ENCODE assay signal across 8 mouse cellular contexts in genomic region chr2:24927810-24928479, GRCm38 (mm10). TPM values are rescaled to one million over a fixed set of nuclear protein-coding genes. Genes with fewer than 3 reads are reported as not detected.
DNase-seq lines count a peak whose midpoint lies in the region; ATAC-seq and TF ChIP-seq lines count a peak whose summit lies in the region.

No protein-coding gene starts in this region.

- H3K27ac ChIP-seq in MEL (ENCODE audit: control insufficient read depth, low read depth, low read length), result no peak overlapping the region
- H3K27ac ChIP-seq in lung, embryonic 15.5 days, result peak overlapping the region; percentile 95
- no peak overlapping the region for H3K27ac ChIP-seq in midbrain, embryonic 14.5 days (replicated peaks; ENCODE audit: low read depth, low read length)
- H3K27ac ChIP-seq in hindbrain, postnatal 0 days, result no peak overlapping the region

- DNase-seq in adrenal gland, postnatal 10 days, result peak; percentile 44
- DNase-seq in adrenal gland, adult 18-20 months (ENCODE audit: low spot score in 2 of 2), result no peak
- DNase-seq in MEL (ENCODE audit: low read depth, low spot score) (no peak), adipocyte (ENCODE audit: low spot score) (no peak)
- DNase-seq in gastrocnemius, postnatal 25 days, result peak; percentile 66
- no peak for DNase-seq in midbrain, embryonic 14.5 days
- no peak for DNase-seq in hindbrain, postnatal 0 days (ENCODE audit: low spot score)

- H3K4me3 ChIP-seq in MEL (ENCODE audit: control insufficient read depth in 1 of 2, insufficient read depth in 1 of 2, low read depth in 2 of 2, low read length in 2 of 2), result no peak overlapping the region
- H3K4me3 ChIP-seq in lung, embryonic 15.5 days, result 0 out of 2 replicates have a peak overlapping the region, but pooled peaks have one; percentile 1
- no peak overlapping the region for H3K4me3 ChIP-seq in midbrain, embryonic 14.5 days (replicated peaks; ENCODE audit: low read depth, low read length)
- no peak overlapping the region for H3K4me3 ChIP-seq in hindbrain, postnatal 0 days (ENCODE audit: low read length)

- peaks cover 6 to 16% of the 10 kb centered on the region in 2 experiments for H3K4me1 ChIP-seq in MEL (ENCODE audit: control insufficient read depth in 1 of 2, insufficient read depth in 2 of 2, low read length in 2 of 2)
- H3K4me1 ChIP-seq in lung, embryonic 15.5 days, result peaks cover 23% of the 10 kb centered on the region
- no peaks in the 10 kb centered on the region for H3K4me1 ChIP-seq in midbrain, embryonic 14.5 days (ENCODE audit: control insufficient read depth, insufficient read depth, low read length)
- no peaks in the 10 kb centered on the region for H3K4me1 ChIP-seq in hindbrain, postnatal 0 days (ENCODE audit: insufficient read depth, low read length)

- no peak for TF ChIP-seq RAD21 in MEL (IDR thresholded peaks at IDR 0.05; ENCODE audit: low read depth, low read length)

- ATAC-seq in lung, embryonic 15.5 days (ENCODE audit: borderline replicate concordance, extremely low read depth, low FRiP score, low TSS enrichment), result peak; percentile 88
- ATAC-seq in midbrain, embryonic 14.5 days (ENCODE audit: low FRiP score, low TSS enrichment), result no peak
- ATAC-seq in hindbrain, postnatal 0 days, result no peak

- TF ChIP-seq POLR2A in MEL (IDR thresholded peaks at IDR 0.05; ENCODE audit: control insufficient read depth in 1 of 2, insufficient read depth in 1 of 2, low read depth in 1 of 2, low read length in 2 of 2, poor library complexity in 1 of 2), result no peak

- H3K4me2 ChIP-seq in lung, embryonic 15.5 days, result peak overlapping the region; percentile 44
- H3K4me2 ChIP-seq in midbrain, embryonic 14.5 days (ENCODE audit: low read length), result no peak overlapping the region
- no peak overlapping the region for H3K4me2 ChIP-seq in hindbrain, postnatal 0 days (ENCODE audit: low read depth, low read length)

- no peak for TF ChIP-seq CTCF in MEL (IDR thresholded peaks at IDR 0.05 in 2 of 3, conservative IDR thresholded peaks at IDR 0.05 in 1 of 3; ENCODE audit: control insufficient read depth in 1 of 3, insufficient read depth in 1 of 3, low read depth in 2 of 3, low read length in 3 of 3, poor library complexity in 1 of 3, severe bottlenecking in 1 of 3)
- no peak for TF ChIP-seq CTCF in hindbrain, postnatal 0 days (IDR thresholded peaks at IDR 0.05; ENCODE audit: low read depth)

- no peak overlapping the region for H3K9ac ChIP-seq in MEL (ENCODE audit: control insufficient read depth, low read depth, low read length, poor library complexity, severe bottlenecking)
- no peak overlapping the region for H3K9ac ChIP-seq in lung, embryonic 15.5 days
- no peak overlapping the region for H3K9ac ChIP-seq in midbrain, embryonic 14.5 days (replicated peaks; ENCODE audit: low read length)
- H3K9ac ChIP-seq in hindbrain, postnatal 0 days (replicated peaks; ENCODE audit: low read length), result no peak overlapping the region

- H3K79me2 ChIP-seq in MEL (ENCODE audit: control insufficient read depth, insufficient read depth, low read length, poor library complexity), result no peaks in the 10 kb centered on the region

- WGBS in lung, embryonic 15.5 days, result 53% methylated on average over 4 of the region's 4 CpGs
- 79% methylated on average over 4 of the region's 4 CpGs for WGBS in midbrain, embryonic 14.5 days
- 62% methylated on average over 4 of the region's 4 CpGs for WGBS in hindbrain, postnatal 0 days

- H3K27me3 ChIP-seq in MEL (ENCODE audit: control insufficient read depth in 1 of 2, insufficient read depth in 2 of 2, low read length in 2 of 2), result no peaks in the 10 kb centered on the region
- H3K27me3 ChIP-seq in lung, embryonic 15.5 days, result no peaks in the 10 kb centered on the region
- H3K27me3 ChIP-seq in midbrain, embryonic 14.5 days (ENCODE audit: control insufficient read depth, insufficient read depth, low read length), result no peaks in the 10 kb centered on the region
- no peaks in the 10 kb centered on the region for H3K27me3 ChIP-seq in hindbrain, postnatal 0 days (ENCODE audit: insufficient read depth, low read length)

- peak; percentile 16 to 47; a peak in 2 of 4 replicates for TF ChIP-seq EP300 in MEL (IDR thresholded peaks at IDR 0.05; ENCODE audit: low read depth in 1 of 2, low read length in 2 of 2)

- H3K36me3 ChIP-seq in MEL (ENCODE audit: control insufficient read depth in 1 of 2, insufficient read depth in 2 of 2, low read length in 2 of 2), result peaks cover 0 to 16% of the 10 kb centered on the region in 2 experiments; a peak in 2 of 4 replicates
- peaks cover 3% of the 10 kb centered on the region; the same call in 1 of the 2 replicates for H3K36me3 ChIP-seq in lung, embryonic 15.5 days
- 0 out of 2 replicates have a peak, but pooled peaks cover 3% of the 10 kb centered on the region for H3K36me3 ChIP-seq in midbrain, embryonic 14.5 days (ENCODE audit: control insufficient read depth, insufficient read depth, low read length)
- H3K36me3 ChIP-seq in hindbrain, postnatal 0 days (ENCODE audit: insufficient read depth, low read length), result peaks cover 9% of the 10 kb centered on the region; the same call in 1 of the 2 replicates

- no peaks in the 10 kb centered on the region for H3K9me3 ChIP-seq in MEL (replicated peaks; ENCODE audit: insufficient read depth, low read length)
- no peaks in the 10 kb centered on the region for H3K9me3 ChIP-seq in lung, embryonic 15.5 days
- H3K9me3 ChIP-seq in midbrain, embryonic 14.5 days (ENCODE audit: control insufficient read depth, low read length), result no peaks in the 10 kb centered on the region
- no peaks in the 10 kb centered on the region for H3K9me3 ChIP-seq in hindbrain, postnatal 0 days (ENCODE audit: low read length)

RNA-seq across cellular contexts. Expression of gene Arrdc1, which starts 7.1 kb away (rescaled TPM):
- 10 to 100 TPM; 14.2 to 25.4 TPM for total RNA-seq in adrenal gland, postnatal 10 days (2021)
- 1 to 10 TPM; 9.2 to 9.9 TPM for total RNA-seq in adrenal gland, adult 18-20 months (2021)
- total RNA-seq in MEL (2012; rRNA removed), result 19.0 and 20.2 TPM in 2 replicates
- polyA plus RNA-seq in MEL (2012; ENCODE audit: insufficient read depth in 1 of 2, insufficient read length in 2 of 2, low read depth in 1 of 2, low replicate concordance in 2 of 2, missing spikeins in 1 of 2), result 10 to 100 TPM in 1 of 2 experiments, not detected in 1; 49.0 TPM
- total RNA-seq in gastrocnemius, postnatal 25 days (2021), result 1 to 10 TPM; 2.4 to 2.5 TPM
- polyA plus RNA-seq in lung, embryonic 15.5 days (2015; fragmentation: Nextera tagmentation; extraction: Ambion mirVana), result 98.8 and 116 TPM in 2 replicates
- 21.8 and 24.9 TPM in 2 replicates for polyA plus RNA-seq in midbrain, embryonic 14.5 days (2014; fragmentation: Nextera tagmentation; extraction: Ambion mirVana)
- 78.8 and 80.7 TPM in 2 replicates for total RNA-seq in hindbrain, postnatal 0 days (2014; rRNA removed)
- 39.8 and 41.9 TPM in 2 replicates for polyA plus RNA-seq in hindbrain, postnatal 0 days (2015; fragmentation: Nextera tagmentation; extraction: Ambion mirVana)

RNA-seq across cellular contexts. Expression of gene Ehmt1, which starts 8.5 kb away (rescaled TPM):
- 10 to 100 TPM; 54.1 to 75.4 TPM for total RNA-seq in adrenal gland, postnatal 10 days (2021)
- total RNA-seq in adrenal gland, adult 18-20 months (2021), result 10 to 100 TPM; 46.6 to 50.1 TPM
- total RNA-seq in MEL (2012; rRNA removed), result 31.9 and 32.7 TPM in 2 replicates
- polyA plus RNA-seq in MEL (2012; ENCODE audit: insufficient read depth in 1 of 2, insufficient read length in 2 of 2, low read depth in 1 of 2, low replicate concordance in 2 of 2, missing spikeins in 1 of 2), result 10 to 100 TPM in 1 of 2 experiments, not detected in 1; 55.8 TPM
- 10 to 100 TPM; 27.5 to 27.7 TPM for total RNA-seq in gastrocnemius, postnatal 25 days (2021)
- polyA plus RNA-seq in lung, embryonic 15.5 days (2015; fragmentation: Nextera tagmentation; extraction: Ambion mirVana), result 89.4 and 91.7 TPM in 2 replicates
- 85.1 and 99.5 TPM in 2 replicates for polyA plus RNA-seq in midbrain, embryonic 14.5 days (2014; fragmentation: Nextera tagmentation; extraction: Ambion mirVana)
- 52.0 and 79.8 TPM in 2 replicates for total RNA-seq in hindbrain, postnatal 0 days (2014; rRNA removed)
- polyA plus RNA-seq in hindbrain, postnatal 0 days (2015; fragmentation: Nextera tagmentation; extraction: Ambion mirVana), result 61.8 and 63.1 TPM in 2 replicates

RNA-seq across cellular contexts. Expression of gene Zmynd19, which starts 21.6 kb away (rescaled TPM):
- total RNA-seq in adrenal gland, postnatal 10 days (2021), result 10 to 100 TPM; 24.6 to 28.0 TPM
- total RNA-seq in adrenal gland, adult 18-20 months (2021), result 10 to 100 TPM; 21.6 to 30.4 TPM
- total RNA-seq in MEL (2012; rRNA removed), result 73.7 and 83.5 TPM in 2 replicates
- polyA plus RNA-seq in MEL (2012; ENCODE audit: insufficient read depth in 1 of 2, insufficient read length in 2 of 2, low read depth in 1 of 2, low replicate concordance in 2 of 2, missing spikeins in 1 of 2), result 100 to 1,000 TPM in 1 of 2 experiments, not detected in 1; 114 TPM
- 10 to 100 TPM; 18.3 to 20.2 TPM for total RNA-seq in gastrocnemius, postnatal 25 days (2021)
- polyA plus RNA-seq in lung, embryonic 15.5 days (2015; fragmentation: Nextera tagmentation; extraction: Ambion mirVana), result 16.3 and 17.0 TPM in 2 replicates
- 20.9 and 31.4 TPM in 2 replicates for polyA plus RNA-seq in midbrain, embryonic 14.5 days (2014; fragmentation: Nextera tagmentation; extraction: Ambion mirVana)
- total RNA-seq in hindbrain, postnatal 0 days (2014; rRNA removed), result 23.2 and 25.6 TPM in 2 replicates
- polyA plus RNA-seq in hindbrain, postnatal 0 days (2015; fragmentation: Nextera tagmentation; extraction: Ambion mirVana), result 19.2 and 21.0 TPM in 2 replicates

RNA-seq across cellular contexts. Expression of gene Dph7, which starts 34.3 kb away (rescaled TPM):
- 10 to 100 TPM in 1 of 2 experiments, 1 to 10 TPM in 1; 10.0 to 16.0 TPM for total RNA-seq in adrenal gland, postnatal 10 days (2021)
- total RNA-seq in adrenal gland, adult 18-20 months (2021), result 10 to 100 TPM in 1 of 2 experiments, 1 to 10 TPM in 1; 6.6 to 10.8 TPM
- 16.6 and 17.6 TPM in 2 replicates for total RNA-seq in MEL (2012; rRNA removed)
- 10 to 100 TPM in 1 of 2 experiments, not detected in 1; 19.7 TPM for polyA plus RNA-seq in MEL (2012; ENCODE audit: insufficient read depth in 1 of 2, insufficient read length in 2 of 2, low read depth in 1 of 2, low replicate concordance in 2 of 2, missing spikeins in 1 of 2)
- total RNA-seq in gastrocnemius, postnatal 25 days (2021), result 1 to 10 TPM; 3.1 to 3.2 TPM
- polyA plus RNA-seq in lung, embryonic 15.5 days (2015; fragmentation: Nextera tagmentation; extraction: Ambion mirVana), result 24.5 and 26.0 TPM in 2 replicates
- 36.1 and 37.9 TPM in 2 replicates for polyA plus RNA-seq in midbrain, embryonic 14.5 days (2014; fragmentation: Nextera tagmentation; extraction: Ambion mirVana)
- 38.9 and 45.8 TPM in 2 replicates for total RNA-seq in hindbrain, postnatal 0 days (2014; rRNA removed)
- polyA plus RNA-seq in hindbrain, postnatal 0 days (2015; fragmentation: Nextera tagmentation; extraction: Ambion mirVana), result 32.1 and 35.7 TPM in 2 replicates

RNA-seq across cellular contexts. Expression of gene Mrpl41, which starts 47.0 kb away (rescaled TPM):
- 100 to 1,000 TPM in 1 of 2 experiments, 10 to 100 TPM in 1; 95.2 to 101 TPM for total RNA-seq in adrenal gland, postnatal 10 days (2021)
- total RNA-seq in adrenal gland, adult 18-20 months (2021), result 10 to 100 TPM; 85.2 to 88.0 TPM
- 84.8 and 102 TPM in 2 replicates for total RNA-seq in MEL (2012; rRNA removed)
- 100 to 1,000 TPM in 1 of 2 experiments, not detected in 1; 103 TPM for polyA plus RNA-seq in MEL (2012; ENCODE audit: insufficient read depth in 1 of 2, insufficient read length in 2 of 2, low read depth in 1 of 2, low replicate concordance in 2 of 2, missing spikeins in 1 of 2)
- total RNA-seq in gastrocnemius, postnatal 25 days (2021), result 10 to 100 TPM; 38.5 to 46.3 TPM
- polyA plus RNA-seq in lung, embryonic 15.5 days (2015; fragmentation: Nextera tagmentation; extraction: Ambion mirVana), result 106 and 114 TPM in 2 replicates
- 160 and 178 TPM in 2 replicates for polyA plus RNA-seq in midbrain, embryonic 14.5 days (2014; fragmentation: Nextera tagmentation; extraction: Ambion mirVana)
- 52.0 and 52.7 TPM in 2 replicates for total RNA-seq in hindbrain, postnatal 0 days (2014; rRNA removed)
- polyA plus RNA-seq in hindbrain, postnatal 0 days (2015; fragmentation: Nextera tagmentation; extraction: Ambion mirVana), result 197 and 201 TPM in 2 replicates

Comparison
In these comparisons a context has a peak if more than half of its experiments do, and no peak if none do; other contexts are left out.
1. DNase-seq: peak in adrenal gland, postnatal 10 days (single experiment) and gastrocnemius, postnatal 25 days (single experiment); none in adrenal gland, adult 18-20 months (0 of 2), MEL (single experiment), midbrain, embryonic 14.5 days (single experiment), hindbrain, postnatal 0 days (single experiment) and adipocyte (single experiment).